Mouse (Mus musculus): Measurements from ENCODE around the gene Dntt. TPM values are rescaled to one million over a fixed set of nuclear protein-coding genes. Genes with fewer than 3 reads are reported as not detected.

The Dntt gene
- polyA plus RNA-seq, 1 experiment, result 0.12 TPM

DNA sequence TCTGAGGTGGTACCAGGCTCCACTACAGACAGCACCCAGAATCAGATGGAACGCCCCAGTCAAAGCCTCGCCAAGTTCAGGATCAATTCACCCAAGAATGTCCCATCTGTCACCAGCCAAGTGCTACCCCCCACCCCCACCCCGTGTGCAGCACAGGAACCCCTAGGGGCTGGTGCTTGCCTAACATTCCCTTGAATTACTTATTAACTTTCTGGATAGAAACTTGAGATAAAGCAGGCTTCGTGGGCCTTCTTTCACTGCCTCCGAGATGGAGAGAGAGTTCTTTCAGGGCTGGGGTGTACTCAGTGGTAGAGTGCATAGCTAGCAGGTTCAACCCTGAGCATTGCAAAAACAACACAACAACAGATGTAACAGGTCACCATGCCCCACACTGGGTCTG is 23.2 kb downstream of the Dntt start:
- DNase-seq (ENCODE audit: extremely low spot score in 1 of 2, low spot score in 1 of 2), result no peak

DNA sequence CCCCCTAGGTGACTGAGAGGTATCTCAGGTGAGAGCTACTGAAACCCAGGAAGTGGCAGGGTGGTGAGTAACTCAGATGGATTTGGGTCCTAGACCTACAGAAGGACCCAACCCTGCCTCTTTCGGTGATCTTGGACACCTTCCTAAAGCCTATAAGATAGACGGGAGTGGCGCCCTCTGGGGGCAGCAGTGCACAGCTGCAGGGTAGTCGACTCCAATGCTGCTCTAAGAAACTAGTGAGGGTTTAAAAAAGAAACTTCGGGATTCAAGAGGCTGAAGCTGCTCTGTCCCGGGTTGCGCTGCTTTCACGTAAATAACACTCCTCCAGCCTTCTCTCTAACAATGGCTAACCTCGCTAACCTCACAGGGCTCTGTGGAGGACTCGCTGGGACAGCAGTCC is 24.5 kb downstream of the Dntt start:
- no peak for DNase-seq (ENCODE audit: extremely low spot score in 1 of 2, low spot score in 1 of 2)

DNA sequence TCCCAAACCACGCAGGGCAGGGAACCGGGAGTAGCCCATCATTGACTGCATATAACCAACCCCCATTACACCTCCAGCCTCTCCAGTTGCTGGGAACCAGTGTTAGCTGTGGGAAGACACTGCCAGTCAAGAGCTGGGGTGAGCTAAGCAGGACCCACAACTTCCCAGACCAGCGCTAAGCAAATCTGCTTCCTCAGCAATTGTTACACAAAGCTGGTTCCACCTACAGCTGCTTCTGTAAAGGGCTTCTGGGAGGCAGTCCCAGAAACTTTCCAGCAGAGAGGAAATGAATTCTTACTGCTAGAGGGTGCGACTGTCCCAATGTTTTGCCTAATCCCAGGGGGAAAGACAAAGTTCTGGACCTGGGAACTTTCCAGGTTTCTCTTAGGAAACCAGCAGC is 25.6 kb downstream of the Dntt start:
- no peak for DNase-seq (ENCODE audit: extremely low spot score in 1 of 2, low spot score in 1 of 2)

DNA sequence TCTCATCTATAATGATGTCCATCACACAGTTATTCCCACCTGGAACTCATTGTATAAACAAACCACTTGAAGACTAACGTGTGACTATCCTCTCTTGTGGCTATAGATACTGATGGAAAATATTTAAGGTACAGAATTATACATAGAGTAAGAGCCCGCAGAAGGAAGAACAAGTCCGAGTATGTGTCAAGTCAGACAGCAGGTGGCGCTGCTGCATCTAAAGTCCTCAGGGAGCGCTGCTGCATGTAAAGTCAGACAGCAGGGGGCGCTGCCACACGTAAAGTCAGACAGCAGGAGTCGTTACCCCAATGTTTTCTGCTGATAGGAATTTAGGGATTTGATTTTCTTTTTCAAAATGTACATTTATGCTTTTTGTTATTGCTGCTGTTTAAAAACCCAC is 42.4 kb downstream of the Dntt start:
- DNase-seq (ENCODE audit: extremely low spot score in 1 of 2, low spot score in 1 of 2), result peak; percentile 73 to 98

DNA sequence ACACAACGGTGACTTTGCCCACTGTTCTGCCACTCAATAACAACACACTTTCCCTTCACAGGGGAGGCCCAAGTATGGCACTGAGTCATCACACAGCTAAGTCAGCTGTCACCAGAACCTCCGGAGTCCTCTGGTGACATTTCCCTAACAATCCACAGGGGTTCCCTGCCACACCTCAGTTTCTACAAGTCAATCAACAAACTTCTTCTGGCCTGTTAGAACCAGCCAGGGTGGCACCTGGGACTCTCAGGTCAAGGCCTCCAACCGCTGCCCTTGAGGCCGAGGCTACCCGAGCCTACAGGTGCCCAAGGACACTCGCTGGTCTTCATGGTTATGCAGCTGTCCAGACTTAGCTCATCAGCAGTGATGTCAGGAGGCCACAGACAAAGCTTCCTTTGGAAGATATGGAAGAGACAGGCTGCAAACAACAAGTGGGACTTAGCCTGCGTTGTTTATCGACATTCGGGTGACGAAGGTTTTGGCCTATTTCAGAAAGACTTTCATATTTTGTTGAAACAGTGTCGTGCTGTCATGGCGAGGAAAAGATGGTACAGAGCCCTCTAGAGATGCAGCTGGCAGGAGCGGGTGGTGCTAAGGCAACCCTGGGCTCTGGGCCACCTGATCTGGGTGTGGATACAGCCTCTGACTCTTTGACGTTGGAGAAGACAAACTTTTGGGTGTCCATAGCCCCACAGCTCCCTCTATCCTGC is 44.8 kb downstream of the Dntt start:
- DNase-seq (ENCODE audit: extremely low spot score in 1 of 2, low spot score in 1 of 2), result peak in 1 of 2 experiments; percentile 27

DNA sequence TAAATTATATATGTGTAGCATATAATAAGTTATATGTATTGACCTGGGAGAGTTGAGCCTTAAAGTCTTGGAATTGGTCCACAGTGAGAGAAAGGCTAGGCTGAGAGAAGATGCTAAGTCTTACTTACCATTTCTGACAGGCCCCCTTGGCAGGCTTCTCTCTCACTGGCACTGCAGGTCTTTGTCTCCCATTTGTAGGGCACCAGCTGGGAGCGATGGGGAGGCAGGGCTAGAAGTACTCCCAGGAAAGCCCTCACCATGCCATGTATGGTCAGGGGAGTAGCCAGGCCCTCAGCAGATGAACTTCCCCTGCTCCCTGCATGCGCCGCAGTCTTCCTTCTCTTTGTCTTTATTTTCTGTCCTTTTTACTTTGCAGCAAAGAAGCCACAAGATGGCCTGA is 47.8 kb downstream of the Dntt start, which contains the start of gene Opalin:
TSS of gene Opalin (minus strand) at position 208 of the 400 bp plus-strand sequence.
- DNase-seq (ENCODE audit: extremely low spot score in 1 of 2, low spot score in 1 of 2), result no peak

DNA sequence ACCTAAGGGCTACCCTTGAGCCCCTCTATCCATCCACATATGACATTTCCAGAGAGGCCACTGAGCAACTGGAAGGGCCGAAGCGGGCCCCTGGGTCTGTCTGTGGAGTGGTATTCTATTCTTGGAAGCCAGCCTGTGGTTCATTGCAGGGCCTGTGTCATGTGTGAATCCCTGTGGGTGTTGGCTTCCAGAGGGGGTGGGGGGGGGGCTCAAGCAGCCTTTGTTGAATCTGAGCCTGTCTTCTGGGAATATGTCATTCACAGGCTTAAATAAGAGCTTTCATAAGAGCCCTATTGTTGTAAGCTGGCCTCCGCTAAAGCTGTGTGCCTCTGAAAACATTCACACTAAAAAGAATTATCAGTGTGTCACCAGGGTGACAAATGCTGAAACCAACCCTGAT is 52.5 kb downstream of the Dntt start:
- peak in 1 of 2 experiments; percentile 23 for DNase-seq (ENCODE audit: extremely low spot score in 1 of 2, low spot score in 1 of 2)

DNA sequence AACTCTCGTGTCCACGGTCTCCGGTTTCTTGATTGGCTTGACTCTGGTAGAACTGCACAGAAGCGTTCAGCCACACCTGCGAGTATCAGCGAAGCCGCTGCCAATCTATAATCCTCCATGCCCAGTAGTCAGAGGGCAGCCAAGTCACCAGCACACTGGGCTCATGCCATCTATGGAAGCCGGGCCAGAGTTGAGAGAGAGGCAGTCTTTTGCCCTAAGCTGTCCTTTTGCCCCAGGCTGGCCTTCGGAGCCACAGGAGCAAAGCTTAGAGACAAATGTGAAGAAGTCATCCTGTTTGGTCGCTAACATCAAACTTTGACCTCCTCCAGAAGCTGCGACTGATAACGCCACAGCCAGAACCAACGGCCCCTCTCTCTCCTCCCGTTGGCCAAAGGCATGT is 54.6 kb downstream of the Dntt start:
- DNase-seq (ENCODE audit: extremely low spot score in 1 of 2, low spot score in 1 of 2), result no peak

DNA sequence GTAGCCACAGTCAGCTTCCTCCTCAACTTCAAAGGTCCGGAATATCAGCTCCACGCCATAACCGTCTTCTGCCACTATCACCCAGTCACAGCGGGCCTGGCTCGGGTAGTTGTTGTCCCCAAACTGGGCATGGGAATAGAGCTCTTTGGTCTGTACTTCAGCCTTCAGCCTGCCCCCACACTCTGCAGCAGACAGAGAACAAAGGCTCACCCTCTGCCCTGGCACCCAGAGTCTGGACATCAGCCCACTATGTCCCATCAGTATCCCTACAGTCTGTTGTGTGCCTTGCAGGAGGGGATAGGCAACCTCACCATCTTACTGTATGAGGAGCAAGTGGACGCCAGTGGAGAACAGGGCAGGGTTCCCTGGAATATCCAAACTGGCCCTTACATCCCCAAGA is 57.2 kb downstream of the Dntt start:
- no peak for DNase-seq (ENCODE audit: extremely low spot score in 1 of 2, low spot score in 1 of 2)

DNA sequence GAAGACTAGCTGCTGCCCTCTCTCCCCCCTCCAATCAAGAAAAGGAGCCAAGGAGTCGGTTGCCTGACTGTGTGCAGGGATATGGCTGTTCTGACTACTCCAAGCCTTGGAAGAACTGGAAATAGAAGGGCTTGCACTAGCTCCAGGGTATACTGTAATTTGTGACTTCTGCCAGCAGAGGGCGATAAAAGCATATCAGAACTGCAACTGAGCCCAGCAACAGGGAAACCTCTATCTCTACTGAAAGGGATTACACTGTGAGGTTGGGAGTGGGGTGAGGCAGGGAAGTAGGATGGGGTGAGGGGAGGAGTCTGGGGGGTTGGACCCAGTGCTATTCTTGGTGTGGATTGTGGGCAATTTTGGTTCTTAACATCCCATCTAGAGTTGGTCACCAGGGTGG is 57.6 kb downstream of the Dntt start:
- DNase-seq (ENCODE audit: extremely low spot score in 1 of 2, low spot score in 1 of 2), result peak; percentile 62 to 95

DNA sequence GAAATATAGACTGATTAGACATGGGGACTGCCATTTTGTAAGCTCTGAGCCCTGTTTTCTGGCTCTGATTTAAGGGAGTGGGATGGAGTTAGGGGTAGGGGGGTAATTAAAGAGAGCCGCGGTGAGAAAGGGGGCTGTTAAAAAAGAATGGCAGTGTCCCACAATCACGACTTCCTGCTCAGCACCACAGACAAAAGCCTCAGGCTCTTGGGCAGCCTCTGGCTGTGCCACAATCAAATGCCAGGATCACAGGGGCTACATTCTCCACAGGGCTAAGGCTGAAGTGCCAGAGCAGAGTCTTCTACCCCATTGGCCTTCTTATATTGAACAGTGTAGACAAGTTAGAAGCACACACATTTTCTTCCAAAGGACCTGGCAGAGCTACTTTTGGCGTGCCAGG is 58.8 kb downstream of the Dntt start:
- no peak for DNase-seq (ENCODE audit: extremely low spot score in 1 of 2, low spot score in 1 of 2)

DNA sequence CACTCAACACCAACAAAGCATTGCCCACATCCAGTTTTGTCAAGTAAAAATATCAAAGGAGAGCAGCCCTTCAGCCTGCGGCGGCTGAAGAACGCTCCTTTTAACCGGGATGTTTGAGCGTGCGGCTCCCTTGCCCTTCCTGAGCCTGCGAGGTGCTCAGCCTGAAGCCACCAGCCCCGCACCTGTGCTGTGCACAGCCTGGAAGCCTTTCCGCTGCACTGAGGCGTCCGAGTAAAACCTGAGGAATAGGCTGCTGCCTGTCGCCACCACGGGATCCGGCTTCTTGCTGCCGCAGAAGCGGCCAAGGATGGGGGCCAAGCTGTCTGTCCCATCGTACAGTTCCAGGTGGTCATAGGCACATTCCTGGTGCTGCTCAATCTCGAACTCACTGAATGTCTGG is 59.4 kb downstream of the Dntt start:
- DNase-seq (ENCODE audit: extremely low spot score in 1 of 2, low spot score in 1 of 2), result no peak

DNA sequence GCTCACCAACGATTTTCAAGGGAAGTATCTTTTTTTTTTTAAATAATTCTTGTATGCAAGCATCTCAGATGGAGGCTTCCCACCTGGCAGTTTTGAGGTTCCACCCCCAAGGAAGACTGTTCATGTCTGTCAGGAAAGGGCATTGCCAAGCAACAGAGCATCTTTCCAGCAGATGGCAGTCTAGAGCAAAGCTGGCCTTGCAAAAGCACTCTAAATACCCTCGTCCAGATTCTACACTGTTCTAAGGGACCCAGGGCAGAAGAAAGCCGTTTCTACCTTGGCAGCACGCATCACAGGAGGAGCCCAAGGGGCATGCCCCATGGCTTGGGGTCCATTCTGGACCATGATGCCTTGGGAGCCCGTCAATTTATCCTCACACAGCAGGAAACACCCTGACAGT is 60.8 kb downstream of the Dntt start:
- DNase-seq (ENCODE audit: extremely low spot score in 1 of 2, low spot score in 1 of 2), result peak; percentile 38 to 88

DNA sequence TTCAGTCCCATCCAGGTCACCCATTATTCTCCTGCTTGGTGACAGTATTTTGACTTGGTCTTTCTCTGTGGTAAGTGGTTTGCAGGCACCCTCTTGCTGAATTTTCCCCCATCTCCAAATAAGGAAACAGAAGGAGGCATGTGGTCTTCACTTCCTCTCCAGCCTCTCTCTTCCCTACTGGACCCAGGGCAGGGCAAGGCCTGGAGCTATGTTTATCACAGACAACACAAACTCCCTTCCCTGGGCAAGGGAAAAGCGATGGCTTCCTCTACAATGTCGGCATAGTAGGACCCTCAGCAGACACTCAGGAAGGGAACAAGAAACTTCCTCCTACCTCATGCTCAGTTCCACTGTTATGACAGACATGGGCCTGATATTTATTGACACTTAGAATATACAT is 62.8 kb downstream of the Dntt start:
- no peak for DNase-seq (ENCODE audit: extremely low spot score in 1 of 2, low spot score in 1 of 2)

DNA sequence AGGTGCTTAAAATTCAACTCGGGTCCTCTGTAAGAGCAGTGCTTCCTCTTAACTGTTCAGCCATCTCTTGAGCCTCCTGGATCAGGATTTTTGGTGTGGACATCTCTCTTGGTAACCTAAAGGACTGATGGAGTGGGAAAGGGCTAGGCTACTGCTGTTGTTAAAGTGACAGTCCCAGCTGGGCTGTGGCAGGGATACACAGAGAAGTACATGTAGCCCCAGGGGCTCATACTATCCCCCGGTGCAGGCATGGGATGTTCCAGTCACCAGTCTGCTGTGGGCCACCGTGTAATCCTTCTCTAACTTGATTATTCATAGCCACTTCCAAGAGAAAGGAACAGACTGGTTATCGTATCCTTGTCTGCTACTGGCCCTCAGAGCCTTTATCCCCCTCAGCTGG is 68.0 kb downstream of the Dntt start:
- DNase-seq (ENCODE audit: extremely low spot score in 1 of 2, low spot score in 1 of 2), result no peak

DNA sequence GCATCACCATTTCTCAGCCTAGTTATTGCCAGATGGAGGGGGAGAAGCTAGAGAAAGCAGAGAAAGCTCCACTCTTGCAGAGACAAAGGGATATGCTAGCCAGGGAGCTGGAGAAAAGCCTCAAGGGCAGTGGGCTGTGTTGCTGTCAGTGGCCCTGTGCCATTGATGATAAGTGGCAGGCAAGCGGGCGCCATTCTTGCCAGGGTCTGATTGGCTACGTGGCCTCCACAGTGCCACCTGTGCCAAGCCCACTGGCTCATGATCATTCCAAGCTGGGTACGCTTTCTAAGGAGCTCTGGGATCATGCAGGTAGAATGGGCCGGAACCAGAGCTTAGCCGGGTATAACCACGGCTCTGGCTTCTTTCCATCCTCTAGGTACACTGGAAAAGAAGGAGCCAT is 71.8 kb downstream of the Dntt start:
- DNase-seq (ENCODE audit: extremely low spot score in 1 of 2, low spot score in 1 of 2), result no peak

DNA sequence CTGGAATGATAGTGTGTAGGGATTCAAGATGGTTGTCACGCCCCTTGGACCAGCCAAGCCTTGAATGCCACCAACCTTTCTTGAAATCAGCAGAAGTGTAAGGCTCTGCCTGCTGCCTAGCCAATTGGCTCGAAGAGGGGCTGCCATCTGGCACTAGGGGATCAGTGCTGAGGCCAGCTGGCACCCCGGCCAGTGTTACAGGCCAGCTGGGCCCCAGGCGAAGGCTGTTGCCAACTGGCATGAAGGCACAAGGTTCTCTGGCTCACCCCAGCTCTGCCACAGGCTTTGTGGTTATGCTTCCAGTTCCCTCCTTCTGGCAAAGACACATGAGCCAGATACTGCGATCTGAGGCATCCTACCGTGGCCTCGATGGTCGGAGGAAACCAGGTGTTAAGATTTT is 72.3 kb downstream of the Dntt start:
- peak; percentile 37 to 78 for DNase-seq (ENCODE audit: extremely low spot score in 1 of 2, low spot score in 1 of 2)

DNA sequence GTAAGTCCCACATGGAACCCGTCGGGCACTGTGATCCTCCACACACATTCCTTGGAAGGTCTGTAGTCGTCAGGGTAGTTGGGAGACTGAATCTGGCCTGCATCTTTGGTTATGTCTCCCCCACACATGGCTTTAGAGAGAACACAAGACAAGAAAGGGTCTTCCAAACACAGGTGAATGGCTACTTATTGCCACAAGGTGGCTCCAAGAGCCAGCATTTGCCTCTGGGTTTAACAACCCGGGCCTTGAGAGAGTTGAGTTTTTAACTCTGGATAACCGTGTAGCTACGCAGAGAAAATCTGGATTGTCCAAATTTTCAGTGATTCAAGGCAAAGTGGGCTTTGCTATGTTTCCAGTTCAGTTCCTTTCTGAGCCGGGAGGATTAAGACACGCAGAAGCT is 75.8 kb downstream of the Dntt start:
- peak in 1 of 2 experiments; percentile 68 for DNase-seq (ENCODE audit: extremely low spot score in 1 of 2, low spot score in 1 of 2)

DNA sequence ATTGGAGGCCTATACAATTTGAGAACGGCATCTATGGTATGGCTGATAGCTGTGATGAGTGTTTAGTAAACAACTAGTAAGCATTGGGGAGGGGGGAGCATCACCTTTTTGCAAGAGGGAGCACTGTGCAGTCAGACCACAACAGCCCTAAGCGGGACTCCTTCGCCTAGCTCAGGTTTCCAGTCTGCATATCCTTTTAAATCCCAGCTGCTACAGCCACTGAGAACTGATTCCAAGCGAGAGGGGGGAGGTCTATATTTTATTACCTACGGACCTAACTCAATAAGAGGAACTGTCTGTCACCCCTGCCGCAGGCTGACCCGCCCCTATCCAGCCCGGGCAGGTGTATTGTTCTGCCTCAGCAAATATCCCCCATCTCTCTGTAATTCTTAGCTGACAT is 78.5 kb downstream of the Dntt start:
- DNase-seq (ENCODE audit: extremely low spot score in 1 of 2, low spot score in 1 of 2), result no peak

DNA sequence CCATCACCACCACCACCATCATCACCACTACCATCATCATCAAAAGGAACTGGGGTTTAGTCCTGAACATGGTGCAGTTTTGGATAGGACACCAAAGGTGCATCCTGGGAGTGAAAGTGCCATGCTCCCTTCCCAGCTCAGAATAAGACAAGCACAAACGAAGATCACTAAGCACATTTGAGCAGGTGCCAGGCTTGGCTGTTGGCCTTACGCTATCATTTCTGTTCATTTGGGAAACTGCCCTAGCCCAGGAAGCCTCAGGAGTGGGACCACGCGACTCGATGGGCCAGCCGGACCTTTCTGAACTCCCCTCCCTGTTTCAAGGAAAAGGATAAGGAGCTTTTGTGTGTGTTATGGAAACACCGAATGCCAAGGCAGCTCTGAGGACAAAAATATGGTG is 79.6 kb downstream of the Dntt start:
- DNase-seq (ENCODE audit: extremely low spot score in 1 of 2, low spot score in 1 of 2), result no peak
